Mouse (Mus musculus): ENCODE data around the gene Lrp8. TPM values are rescaled to one million over a fixed set of nuclear protein-coding genes. Genes with fewer than 3 reads are reported as not detected.

The Lrp8 gene
- total and polyA plus RNA-seq, 3 experiments, result 25.2 to 33.2 TPM; not detected in 1

GRCm38 (mm10) chr4:107803351-107804106 lies 1.5 kb downstream of the Lrp8 start:
- peak; percentile 98 for DNase-seq (ENCODE audit: low read depth, low spot score)
- H3K27ac ChIP-seq (ENCODE audit: control insufficient read depth, low read depth, low read length), result peak overlapping the region; percentile 84
- peaks cover 0 to 12% of the 10 kb centered on the region in 2 experiments; a peak in 2 of 4 replicates for H3K36me3 ChIP-seq (ENCODE audit: control insufficient read depth in 1 of 2, insufficient read depth in 2 of 2, low read length in 2 of 2)
- peak overlapping the region; percentile 70 for H3K9ac ChIP-seq (ENCODE audit: control insufficient read depth, low read depth, low read length, poor library complexity, severe bottlenecking)
- H3K9me3 ChIP-seq (replicated peaks; ENCODE audit: insufficient read depth, low read length), result no peaks in the 10 kb centered on the region
- TF ChIP-seq USF1 (IDR thresholded peaks at IDR 0.05; ENCODE audit: low read depth, low read length), result peak; percentile 65
- TF ChIP-seq MAFK (IDR thresholded peaks at IDR 0.05; ENCODE audit: borderline replicate concordance, low read depth, low read length), result peak; percentile 44; the same call in 1 of the 2 replicates
- TF ChIP-seq JUND (IDR thresholded peaks at IDR 0.05; ENCODE audit: low read depth, low read length), result peak; percentile 66; the same call in 1 of the 2 replicates
- peak; percentile 31; the same call in 1 of the 2 replicates for TF ChIP-seq ELF1 (IDR thresholded peaks at IDR 0.05; ENCODE audit: low read depth, low read length)
- TF ChIP-seq HCFC1 (IDR thresholded peaks at IDR 0.05; ENCODE audit: low read depth, low read length), result no peak
- TF ChIP-seq ETS1 (IDR thresholded peaks at IDR 0.05; ENCODE audit: low read depth, low read length), result peak; percentile 78
- no peak for TF ChIP-seq MEF2A (IDR thresholded peaks at IDR 0.05; ENCODE audit: extremely low read depth, insufficient replicate concordance, low read depth, low read length, poor library complexity, severe bottlenecking)
- peak; percentile 93 for TF ChIP-seq TBP (IDR thresholded peaks at IDR 0.05; ENCODE audit: low read depth, low read length)
- TF ChIP-seq UBTF (IDR thresholded peaks at IDR 0.05; ENCODE audit: borderline replicate concordance, insufficient read depth, low read depth, low read length), result peak; percentile 77; the same call in 1 of the 2 replicates
- TF ChIP-seq TCF12 (IDR thresholded peaks at IDR 0.05; ENCODE audit: low read depth, low read length), result peak; percentile 60; the same call in 1 of the 2 replicates
- no peak for TF ChIP-seq ZKSCAN1 (IDR thresholded peaks at IDR 0.05; ENCODE audit: low read depth, low read length)
- TF ChIP-seq NRF1 (IDR thresholded peaks at IDR 0.05; ENCODE audit: insufficient read depth, low read depth, low read length, poor library complexity, severe bottlenecking), result peak; percentile 73
- TF ChIP-seq ZMIZ1 (IDR thresholded peaks at IDR 0.05; ENCODE audit: low read depth, low read length), result 0 out of 2 replicates have a peak, but pooled peaks have one; percentile 50
- TF ChIP-seq MXI1 (IDR thresholded peaks at IDR 0.05; ENCODE audit: low read depth, low read length), result peak; percentile 83
- peak; percentile 82 for TF ChIP-seq SIN3A (IDR thresholded peaks at IDR 0.05; ENCODE audit: low read length)
- TF ChIP-seq NELFE (IDR thresholded peaks at IDR 0.05; ENCODE audit: low read depth, low read length), result peak; percentile 86
- peak; percentile 44; the same call in 1 of the 2 replicates for TF ChIP-seq BHLHE40 (IDR thresholded peaks at IDR 0.05; ENCODE audit: borderline replicate concordance, low read depth, low read length)
- TF ChIP-seq MAX (IDR thresholded peaks at IDR 0.05; ENCODE audit: low read length), result peak; percentile 87
- TF ChIP-seq MYC (IDR thresholded peaks at IDR 0.05; ENCODE audit: low read depth, low read length), result peak; percentile 29; the same call in 1 of the 2 replicates
- TF ChIP-seq EP300 (IDR thresholded peaks at IDR 0.05; ENCODE audit: low read depth in 1 of 2, low read length in 2 of 2), result peak; percentile 36 to 69; a peak in 3 of 4 replicates
- TF ChIP-seq MAZ (IDR thresholded peaks at IDR 0.05; ENCODE audit: low read depth, low read length), result peak; percentile 88
- peak; percentile 77; the same call in 1 of the 2 replicates for TF ChIP-seq GABPA (IDR thresholded peaks at IDR 0.05; ENCODE audit: low read depth, low read length)
- TF ChIP-seq POLR2A (IDR thresholded peaks at IDR 0.05; ENCODE audit: control insufficient read depth in 1 of 2, insufficient read depth in 1 of 2, low read depth in 1 of 2, low read length in 2 of 2, poor library complexity in 1 of 2), result peak; percentile 26 to 96; a peak in 2 of 4 replicates
- no peak for TF ChIP-seq RCOR1 (IDR thresholded peaks at IDR 0.05; ENCODE audit: low read depth, low read length)
- no peak for TF ChIP-seq GATA1 (IDR thresholded peaks at IDR 0.05; ENCODE audit: low read depth, low read length)
- H3K79me2 ChIP-seq (ENCODE audit: control insufficient read depth, insufficient read depth, low read length, poor library complexity), result peaks cover 26% of the 10 kb centered on the region
- H3K4me3 ChIP-seq (ENCODE audit: control insufficient read depth in 1 of 2, insufficient read depth in 1 of 2, low read depth in 2 of 2, low read length in 2 of 2), result peak overlapping the region; percentile 79 to 97
- H3K27me3 ChIP-seq (ENCODE audit: control insufficient read depth in 1 of 2, insufficient read depth in 2 of 2, low read length in 2 of 2), result no peaks in the 10 kb centered on the region
- H3K4me1 ChIP-seq (ENCODE audit: control insufficient read depth in 1 of 2, insufficient read depth in 2 of 2, low read length in 2 of 2), result peaks cover 3 to 33% of the 10 kb centered on the region in 2 experiments
